Mouse (Mus musculus): ENCODE data around the gene Ctsl.
A peak's percentile ranks its signal among the peaks of the same experiment; 100 is the strongest.

Ctsl gene

DNA sequence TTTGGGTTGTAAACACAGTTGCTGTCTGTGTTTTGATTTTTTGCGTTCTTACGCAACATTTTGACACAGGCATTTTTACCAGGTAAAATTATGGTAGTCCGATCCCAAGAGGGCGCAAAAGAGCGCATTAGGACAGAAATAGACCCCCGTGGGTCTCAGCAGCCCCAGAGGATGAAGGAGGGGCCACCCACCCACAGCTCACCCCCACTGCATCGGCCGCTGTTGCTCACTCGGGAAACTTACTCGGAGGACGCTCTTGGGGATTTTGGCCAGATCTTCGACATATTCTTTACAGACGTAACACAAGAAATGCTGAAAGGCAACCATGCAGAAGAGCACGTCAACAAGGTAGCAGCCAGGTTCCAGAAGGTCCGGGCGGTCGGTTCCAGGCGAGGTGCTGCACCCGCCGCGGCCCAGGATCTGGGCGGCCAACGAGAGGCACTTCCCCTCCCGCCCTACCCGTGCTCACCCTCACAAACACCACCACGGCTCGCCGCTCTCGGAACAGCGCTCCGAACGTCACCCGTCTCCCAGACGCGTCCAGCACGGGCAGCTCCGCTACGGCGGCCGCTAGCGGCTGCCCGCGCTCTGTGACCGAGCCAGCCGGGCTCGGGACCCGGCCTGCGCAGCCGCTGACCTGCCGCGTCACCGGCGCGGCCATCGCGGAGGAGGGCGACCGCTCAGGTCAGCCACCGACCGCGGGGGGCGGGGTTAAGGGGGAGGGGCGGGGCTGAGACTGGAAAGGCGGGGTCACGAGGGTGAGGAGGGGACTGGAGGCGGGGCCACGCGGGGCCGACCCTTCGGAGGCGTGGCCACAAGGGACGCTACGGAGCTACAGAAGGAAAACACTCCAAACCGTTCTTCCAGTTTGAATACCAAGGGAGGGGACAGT is 58.4 kb downstream of the Ctsl start, which contains the start of gene Aaed1:
Gene Aaed1 (minus strand): TSS at position 687 of the 892 bp plus-strand sequence.
- DNase-seq (ENCODE audit: low spot score): peak; percentile 87

DNA sequence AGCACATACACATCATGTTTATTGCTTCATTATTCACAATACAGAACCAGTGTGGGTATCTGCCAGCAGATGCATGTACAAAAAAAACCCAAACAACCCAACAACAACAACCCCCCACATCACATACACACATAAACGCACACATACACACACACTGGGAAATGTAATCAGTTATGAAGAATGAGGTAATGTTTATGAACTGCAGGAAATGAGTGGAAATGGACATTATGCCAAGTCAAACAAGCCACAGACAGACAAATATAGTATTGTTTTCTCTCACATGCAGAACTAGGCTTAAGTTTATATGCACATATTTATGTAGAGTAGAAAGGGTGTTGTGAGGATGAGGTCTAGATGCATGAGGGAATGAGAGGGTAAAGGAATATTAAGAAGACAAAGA is 59.4 kb downstream of the Ctsl start:
- DNase-seq (ENCODE audit: low spot score): no peak

DNA sequence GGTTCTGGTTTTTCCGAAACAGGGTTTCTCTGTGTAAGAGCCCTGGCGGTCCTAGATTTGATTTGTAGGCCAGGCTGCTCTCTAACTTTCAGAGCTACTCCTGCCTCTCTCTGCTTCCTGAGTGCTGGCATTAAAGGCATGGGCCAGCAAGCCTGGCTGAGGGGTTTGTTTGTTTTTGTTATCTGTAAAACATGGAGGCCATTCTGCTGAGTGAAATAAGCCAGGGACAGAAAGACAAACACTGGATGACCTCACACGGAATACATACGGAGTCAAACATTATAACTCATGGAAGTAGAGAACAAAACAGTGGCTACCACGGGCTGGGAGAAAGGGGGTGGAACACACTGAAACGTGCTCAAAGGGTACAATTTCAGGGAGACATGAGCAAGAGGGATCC is 60.1 kb downstream of the Ctsl start:
- DNase-seq (ENCODE audit: low spot score): no peak

DNA sequence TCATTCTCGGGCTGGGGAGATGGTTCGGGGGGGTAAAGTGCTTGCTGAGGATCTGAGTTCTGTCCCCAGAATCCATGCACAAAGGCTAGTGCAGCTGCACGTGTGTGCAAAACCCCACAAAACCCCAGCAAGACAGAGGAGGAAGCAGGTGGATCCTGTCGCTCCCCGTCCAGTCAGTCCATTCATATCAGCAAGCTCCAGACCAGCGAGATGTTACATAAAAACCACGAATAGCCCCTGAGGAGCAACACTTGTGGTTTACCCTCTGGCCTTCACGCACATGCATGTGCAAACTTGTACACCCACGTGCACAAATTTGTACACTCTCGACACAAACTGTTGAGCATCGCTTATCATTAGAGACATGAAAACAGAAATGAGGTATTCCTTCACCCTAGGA is 60.8 kb downstream of the Ctsl start:
- DNase-seq (ENCODE audit: low spot score): no peak

Measured in ovary, adult 18-20 months (tissue).